Mouse (Mus musculus) MEL (cell line): Measurements from ENCODE around the gene Macrod2. TPM values are rescaled to one million over a fixed set of nuclear protein-coding genes. Genes with fewer than 3 reads are reported as not detected.

ENCODE experiments used
- DNase-seq: peaks from one replicate; pipeline ENCODE4 v3.0.0; 2011; ENCODE audit warnings: low read depth, low spot score
- H3K27ac ChIP-seq: 2 replicates; pipeline ENCODE4 v1.5.1; 2012; ENCODE audit warnings: low read depth, mild to moderate bottlenecking, control low read depth, low read length, moderate library complexity; ENCODE audit not compliant: control insufficient read depth
- H3K27me3 ChIP-seq, 2 experiments: fragments of 150-350 bp in 1 of 2; sonication (generic) in 1 of 2; 2 replicates each; pipeline ENCODE4 v1.6.1; 2012; ENCODE audit warnings: low read length in 2 of 2, mild to moderate bottlenecking in 2 of 2, improper control_type of control experiment in 1 of 2, moderate library complexity in 1 of 2; ENCODE audit not compliant: insufficient read depth in 2 of 2, control insufficient read depth in 1 of 2
- H3K36me3 ChIP-seq, 2 experiments: 2 replicates each; pipeline ENCODE4 v1.6.1; 2012 to 2014; ENCODE audit warnings: low read length in 2 of 2, improper control_type of control experiment in 1 of 2, inconsistent platforms in 1 of 2, mild to moderate bottlenecking in 1 of 2; ENCODE audit not compliant: insufficient read depth in 2 of 2, control insufficient read depth in 1 of 2
- H3K4me1 ChIP-seq, 2 experiments: fragments of 150-350 bp in 1 of 2; sonication (generic) in 1 of 2; 2 replicates each; pipeline ENCODE4 v1.6.1; 2012; ENCODE audit warnings: low read length in 2 of 2, improper control_type of control experiment in 1 of 2, mild to moderate bottlenecking in 1 of 2; ENCODE audit not compliant: insufficient read depth in 2 of 2, control insufficient read depth in 1 of 2
- H3K4me3 ChIP-seq, 2 experiments: fragments of 150-350 bp in 1 of 2; sonication (generic) in 1 of 2; 2 replicates each; pipeline ENCODE4 v1.5.1; 2012; ENCODE audit warnings: low read depth in 2 of 2, low read length in 2 of 2, mild to moderate bottlenecking in 2 of 2, moderate library complexity in 2 of 2, control low read depth in 1 of 2, improper control_type of control experiment in 1 of 2; ENCODE audit not compliant: control insufficient read depth in 1 of 2, insufficient read depth in 1 of 2
- H3K79me2 ChIP-seq: 2 replicates; pipeline ENCODE4 v1.6.1; 2012; ENCODE audit warnings: mild to moderate bottlenecking, low read length, moderate library complexity; ENCODE audit not compliant: control insufficient read depth, poor library complexity, insufficient read depth
- H3K9ac ChIP-seq: 2 replicates; pipeline ENCODE4 v1.6.1; 2012; ENCODE audit warnings: low read depth, mild to moderate bottlenecking, control low read depth, low read length, moderate library complexity; ENCODE audit not compliant: control insufficient read depth, poor library complexity, severe bottlenecking
- H3K9me3 ChIP-seq: fragments of 150-350 bp; sonication (generic); replicated peaks from 2 replicates; pipeline ENCODE4 v1.6.1; 2012; ENCODE audit warnings: mild to moderate bottlenecking, low read length, improper control_type of control experiment, moderate library complexity; ENCODE audit not compliant: insufficient read depth
- CHD1 ChIP-seq: IDR thresholded peaks from 2 replicates; pipeline ENCODE4 v1.6.1; 2012; ENCODE audit warnings: low read depth, mild to moderate bottlenecking, inconsistent platforms, low read length, improper control_type of control experiment
- CHD2 ChIP-seq: IDR thresholded peaks from 2 replicates; pipeline ENCODE4 v1.6.1; 2011; ENCODE audit warnings: low read length, improper control_type of control experiment
- CTCF ChIP-seq, 3 experiments: IDR thresholded peaks in 2 of 3; conservative IDR thresholded peaks in 1 of 3; 2 replicates each; pipeline ENCODE4 v1.5.1; 2011 to 2012; ENCODE audit warnings: low read length in 3 of 3, low read depth in 2 of 3, mild to moderate bottlenecking in 2 of 3, improper control_type of control experiment in 1 of 3, inconsistent platforms in 1 of 3, mixed read lengths in 1 of 3, moderate library complexity in 1 of 3; ENCODE audit not compliant: control insufficient read depth in 1 of 3, insufficient read depth in 1 of 3, poor library complexity in 1 of 3, severe bottlenecking in 1 of 3
- EP300 ChIP-seq, 2 experiments: IDR thresholded peaks; 2 replicates each; pipeline ENCODE4 v1.6.1; 2011; ENCODE audit warnings: improper control_type of control experiment in 2 of 2, low read length in 2 of 2, low read depth in 1 of 2, mild to moderate bottlenecking in 1 of 2
- ETS1 ChIP-seq: IDR thresholded peaks from 2 replicates; pipeline ENCODE4 v1.6.1; 2012; ENCODE audit warnings: low read depth, mild to moderate bottlenecking, inconsistent platforms, low read length, improper control_type of control experiment, moderate library complexity
- GATA1 ChIP-seq: IDR thresholded peaks from 2 replicates; pipeline ENCODE4 v1.6.1; 2011; ENCODE audit warnings: low read depth, low read length, improper control_type of control experiment
- MAX ChIP-seq: IDR thresholded peaks from 2 replicates; pipeline ENCODE4 v1.6.1; 2011; ENCODE audit warnings: low read length, improper control_type of control experiment
- MAZ ChIP-seq: IDR thresholded peaks from 2 replicates; pipeline ENCODE4 v1.6.1; 2012; ENCODE audit warnings: low read depth, mild to moderate bottlenecking, inconsistent platforms, low read length, improper control_type of control experiment
- MEF2A ChIP-seq: IDR thresholded peaks from 2 replicates; pipeline ENCODE4 v1.6.1; 2014; ENCODE audit warnings: low read depth, mild to moderate bottlenecking, inconsistent platforms, low read length, improper control_type of control experiment; ENCODE audit not compliant: poor library complexity, insufficient replicate concordance, severe bottlenecking; ENCODE audit errors: extremely low read depth
- MXI1 ChIP-seq: IDR thresholded peaks from 2 replicates; pipeline ENCODE4 v1.6.1; 2011; ENCODE audit warnings: mild to moderate bottlenecking, low read depth, low read length, improper control_type of control experiment
- MYB ChIP-seq: IDR thresholded peaks from 2 replicates; pipeline ENCODE4 v1.6.1; 2011; ENCODE audit warnings: mild to moderate bottlenecking, low read depth, low read length, improper control_type of control experiment
- MYC ChIP-seq: IDR thresholded peaks from 2 replicates; pipeline ENCODE4 v1.6.1; 2011; ENCODE audit warnings: low read depth, mild to moderate bottlenecking, low read length, improper control_type of control experiment, moderate library complexity
- NELFE ChIP-seq: IDR thresholded peaks from 2 replicates; pipeline ENCODE4 v1.6.1; 2011; ENCODE audit warnings: low read depth, low read length, improper control_type of control experiment
- NRF1 ChIP-seq: IDR thresholded peaks from 2 replicates; pipeline ENCODE4 v1.6.1; 2014; ENCODE audit warnings: low read depth, mild to moderate bottlenecking, inconsistent platforms, low read length, improper control_type of control experiment, moderate library complexity; ENCODE audit not compliant: poor library complexity, insufficient read depth, severe bottlenecking
- POLR2AphosphoS2 ChIP-seq: IDR thresholded peaks from 2 replicates; pipeline ENCODE4 v1.6.1; 2011; ENCODE audit warnings: low read length, improper control_type of control experiment
- POLR2AphosphoS5 ChIP-seq: IDR thresholded peaks from 2 replicates; pipeline ENCODE4 v1.6.1; 2012; ENCODE audit warnings: low read depth, borderline replicate concordance, mild to moderate bottlenecking, inconsistent platforms, low read length, moderate library complexity, mixed read lengths
- RAD21 ChIP-seq: IDR thresholded peaks from 2 replicates; pipeline ENCODE4 v1.6.1; 2011; ENCODE audit warnings: mild to moderate bottlenecking, low read depth, low read length, improper control_type of control experiment
- RCOR1 ChIP-seq: IDR thresholded peaks from 2 replicates; pipeline ENCODE4 v1.6.1; 2012; ENCODE audit warnings: low read depth, mild to moderate bottlenecking, inconsistent platforms, low read length, improper control_type of control experiment
- SIN3A ChIP-seq: IDR thresholded peaks from 2 replicates; pipeline ENCODE4 v1.6.1; 2012; ENCODE audit warnings: low read length, improper control_type of control experiment, inconsistent platforms
- TAL1 ChIP-seq: IDR thresholded peaks from 2 replicates; pipeline ENCODE4 v1.6.1; 2012; ENCODE audit warnings: mild to moderate bottlenecking, inconsistent platforms, low read length, moderate library complexity, mixed read lengths
- TCF12 ChIP-seq: IDR thresholded peaks from 2 replicates; pipeline ENCODE4 v1.6.1; 2014; ENCODE audit warnings: low read depth, mild to moderate bottlenecking, inconsistent platforms, low read length, improper control_type of control experiment, moderate library complexity
- UBTF ChIP-seq: IDR thresholded peaks from 2 replicates; pipeline ENCODE4 v1.6.1; 2012; ENCODE audit warnings: low read depth, mild to moderate bottlenecking, inconsistent platforms, low read length, improper control_type of control experiment, moderate library complexity, borderline replicate concordance; ENCODE audit not compliant: insufficient read depth
- USF1 ChIP-seq: IDR thresholded peaks from 2 replicates; pipeline ENCODE4 v1.6.1; 2014; ENCODE audit warnings: low read depth, mild to moderate bottlenecking, inconsistent platforms, low read length, improper control_type of control experiment, moderate library complexity
- USF2 ChIP-seq, 2 experiments: IDR thresholded peaks; 2 replicates each; pipeline ENCODE4 v1.6.1; 2011 to 2012; ENCODE audit warnings: improper control_type of control experiment in 2 of 2, low read length in 2 of 2, borderline replicate concordance in 1 of 2, inconsistent platforms in 1 of 2, low read depth in 1 of 2, mild to moderate bottlenecking in 1 of 2; ENCODE audit not compliant: insufficient read depth in 1 of 2
- ZC3H11A ChIP-seq: IDR thresholded peaks from 2 replicates; pipeline ENCODE4 v1.6.1; 2012; ENCODE audit warnings: low read depth, mild to moderate bottlenecking, inconsistent platforms, low read length, improper control_type of control experiment
- ZKSCAN1 ChIP-seq: IDR thresholded peaks from 2 replicates; pipeline ENCODE4 v1.6.1; 2012; ENCODE audit warnings: low read depth, mild to moderate bottlenecking, inconsistent platforms, low read length, improper control_type of control experiment, moderate library complexity
- polyA plus RNA-seq, 2 experiments: library from polyadenylated mRNA; stranded (reverse) in 1 of 2; unstranded in 1 of 2; fragments of >175 nt in 1 of 2; fragments of >200 nt in 1 of 2; gene quantifications; 2 replicates each; pipeline versions ENCODE4 v1.2.1 to v1.2.4; 2012; ENCODE audit warnings: low replicate concordance in 2 of 2, low read depth in 1 of 2; ENCODE audit not compliant: insufficient read length in 2 of 2, insufficient read depth in 1 of 2, missing spikeins in 1 of 2
- total RNA-seq: library from RNA; depleted of rRNA; stranded (reverse); fragments of 300-350 nt; gene quantifications from 2 replicates; pipeline ENCODE4 v1.2.3, GENCODE M21; 2012

Macrod2 gene
- total and polyA plus RNA-seq, 3 experiments = not detected

DNA sequence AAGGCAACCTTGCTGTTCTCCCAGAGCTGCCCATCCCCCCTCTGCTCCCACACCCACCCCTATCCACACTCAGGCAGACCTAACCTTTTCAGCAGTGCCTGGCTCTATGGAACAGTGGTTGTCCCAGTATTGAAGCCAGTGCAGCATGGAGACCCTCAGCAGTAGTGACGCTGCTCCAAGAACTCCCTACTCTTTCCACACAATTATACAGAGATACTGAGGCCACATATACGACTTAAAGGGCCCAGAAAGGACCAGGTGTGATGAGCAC, 1908.7 kb downstream of the Macrod2 start:
- H3K36me3 ChIP-seq = no peaks in the 10 kb centered on the region
- H3K27ac ChIP-seq = no peak overlapping the region
- no peak for TF ChIP-seq EP300 (IDR thresholded peaks at IDR 0.05; ENCODE audit: low read depth in 1 of 2, low read length in 2 of 2)
- TF ChIP-seq SIN3A = no peak
- TF ChIP-seq MAX = no peak
- no peak for TF ChIP-seq ZKSCAN1
- TF ChIP-seq MYB = no peak
- no peak for TF ChIP-seq POLR2AphosphoS2
- TF ChIP-seq GATA1 = no peak
- no peak for TF ChIP-seq TCF12
- TF ChIP-seq UBTF = no peak
- TF ChIP-seq MYC = no peak
- no peak for TF ChIP-seq CHD1
- TF ChIP-seq USF1 = no peak
- TF ChIP-seq MAZ = no peak
- TF ChIP-seq CHD2 = no peak
- TF ChIP-seq MXI1 = no peak
- no peak for TF ChIP-seq MEF2A
- TF ChIP-seq CTCF (IDR thresholded peaks at IDR 0.05 in 2 of 3, conservative IDR thresholded peaks at IDR 0.05 in 1 of 3; ENCODE audit: control insufficient read depth in 1 of 3, insufficient read depth in 1 of 3, low read depth in 2 of 3, low read length in 3 of 3, poor library complexity in 1 of 3, severe bottlenecking in 1 of 3) = no peak
- no peak for TF ChIP-seq RCOR1
- no peak for TF ChIP-seq POLR2AphosphoS5
- H3K27me3 ChIP-seq = no peaks in the 10 kb centered on the region
- no peak for DNase-seq
- no peaks in the 10 kb centered on the region for H3K9me3 ChIP-seq
- H3K79me2 ChIP-seq = no peaks in the 10 kb centered on the region
- no peak overlapping the region for H3K9ac ChIP-seq
- no peak overlapping the region for H3K4me3 ChIP-seq
- H3K4me1 ChIP-seq = no peaks in the 10 kb centered on the region

DNA sequence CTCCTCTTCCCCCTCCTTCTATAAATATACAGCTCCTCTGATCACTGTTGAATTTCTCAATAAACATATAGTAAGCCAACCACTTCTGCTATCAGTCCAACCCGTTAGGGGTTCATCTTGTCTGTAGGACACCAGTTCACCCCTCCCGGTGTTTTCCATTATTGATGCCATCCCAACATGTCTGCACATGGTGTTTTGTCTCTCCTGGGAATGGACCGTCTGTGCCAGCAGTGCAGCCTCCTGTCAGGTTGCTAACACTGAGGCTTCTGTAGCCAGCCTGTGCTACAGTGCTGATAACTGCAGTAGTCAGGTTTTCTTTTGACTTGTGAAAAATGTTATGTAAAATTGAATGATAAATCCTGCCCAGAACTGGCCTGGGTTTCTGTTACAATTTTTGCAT, 1928.0 kb downstream of the Macrod2 start:
- H3K27me3 ChIP-seq = no peaks in the 10 kb centered on the region; a peak in 1 of 4 replicates
- H3K36me3 ChIP-seq = no peaks in the 10 kb centered on the region
- TF ChIP-seq ZC3H11A (no peak), NRF1 (no peak), USF2 (IDR thresholded peaks at IDR 0.05; ENCODE audit: borderline replicate concordance in 1 of 2, insufficient read depth in 1 of 2, low read depth in 1 of 2, low read length in 2 of 2) (no peak), MAX (no peak), POLR2AphosphoS5 (no peak), CHD1 (no peak), ZKSCAN1 (no peak), MEF2A (no peak), ETS1 (no peak), USF1 (no peak), TAL1 (no peak), RAD21 (no peak), CTCF (IDR thresholded peaks at IDR 0.05 in 2 of 3, conservative IDR thresholded peaks at IDR 0.05 in 1 of 3; ENCODE audit: control insufficient read depth in 1 of 3, insufficient read depth in 1 of 3, low read depth in 2 of 3, low read length in 3 of 3, poor library complexity in 1 of 3, severe bottlenecking in 1 of 3) (no peak), NELFE (no peak), MAZ (no peak)
- H3K9me3 ChIP-seq = no peaks in the 10 kb centered on the region
- DNase-seq = no peak
- no peak overlapping the region for H3K9ac ChIP-seq
- H3K27ac ChIP-seq = no peak overlapping the region
- no peaks in the 10 kb centered on the region for H3K4me1 ChIP-seq
- no peak overlapping the region for H3K4me3 ChIP-seq
- H3K79me2 ChIP-seq = no peaks in the 10 kb centered on the region
